Mouse (Mus musculus) left cerebral cortex, adult 2 months (tissue): ENCODE measurements around the gene Polr3k. TPM values are rescaled to one million over a fixed set of nuclear protein-coding genes. Genes with fewer than 3 reads are reported as not detected.
A peak's percentile ranks its signal among the peaks of the same experiment; 100 is the strongest.

Experiments
- DNase-seq, 2 experiments: peaks; one replicate each; pipeline ENCODE4 v3.0.0; 2021 to 2022; ENCODE audit warnings: low spot score in 2 of 2, mixed read lengths in 1 of 2; ENCODE audit errors: extremely low spot score in 1 of 2
- H3K27ac ChIP-seq: fragments of 200-600 bp; 2 replicates; pipeline ENCODE4 v1.8.1; 2022
- H3K4me3 ChIP-seq: fragments of 200-600 bp; 2 replicates; pipeline ENCODE4 v1.8.1; 2022
- CTCF ChIP-seq: fragments of 200-600 bp; IDR thresholded peaks from 2 replicates; pipeline ENCODE4 v1.8.1; 2022; ENCODE audit warnings: antibody characterized with exemption, mild to moderate bottlenecking, moderate library complexity
- intact Hi-C: fragments of 180-260 bp; cut with DNase I; formaldehyde crosslinking; loops from one replicate; pipeline ENCODE4 v1.15.1; 2025
- total RNA-seq, 2 experiments: library from RNA; stranded (reverse); gene quantifications; 2 replicates each; pipeline ENCODE4 v1.2.3; 2021

Polr3k gene
- total RNA-seq, 2 experiments from 2014 or later = 29.5 to 30.9 TPM

DNA sequence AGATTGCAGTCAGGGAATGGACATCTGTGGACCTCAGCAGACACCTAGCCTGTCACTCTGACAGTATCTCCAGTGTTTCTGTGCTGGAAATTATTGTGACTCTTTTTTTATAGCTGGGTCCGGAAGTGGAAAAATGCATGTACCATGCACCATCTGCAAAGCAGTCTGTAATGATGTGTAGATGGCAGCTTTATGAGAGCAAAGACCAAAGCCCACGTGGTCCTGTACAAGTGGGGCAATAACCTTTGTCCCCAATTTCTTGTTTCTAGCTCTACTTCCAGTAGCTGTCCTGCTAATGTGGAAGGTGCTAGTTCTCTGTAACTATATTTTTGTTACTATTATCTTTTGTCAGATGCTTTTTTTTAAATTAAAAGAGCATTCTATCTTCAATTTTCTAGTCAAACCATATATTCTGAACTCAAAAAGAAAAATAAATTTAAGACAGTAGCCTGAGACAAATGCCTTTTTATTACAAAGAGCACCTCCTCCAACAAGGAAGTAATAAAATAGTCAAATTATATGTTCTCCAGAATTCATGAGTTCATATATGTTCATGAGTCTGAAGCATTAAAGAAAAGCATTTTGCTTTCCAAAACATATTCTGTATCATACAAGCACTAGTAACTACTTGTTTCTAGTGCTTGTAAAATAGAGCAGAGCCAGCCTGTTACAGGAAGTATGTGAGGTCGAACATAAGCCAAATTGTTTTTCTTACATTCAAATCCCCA lies 19.0 kb downstream of the Polr3k start:
- intact Hi-C loops = no loop called here
- TF ChIP-seq CTCF = no peak
- no peak for DNase-seq
- Histone ChIP-seq H3K27ac (no peak overlapping the region), H3K4me3 (no peak overlapping the region)

DNA sequence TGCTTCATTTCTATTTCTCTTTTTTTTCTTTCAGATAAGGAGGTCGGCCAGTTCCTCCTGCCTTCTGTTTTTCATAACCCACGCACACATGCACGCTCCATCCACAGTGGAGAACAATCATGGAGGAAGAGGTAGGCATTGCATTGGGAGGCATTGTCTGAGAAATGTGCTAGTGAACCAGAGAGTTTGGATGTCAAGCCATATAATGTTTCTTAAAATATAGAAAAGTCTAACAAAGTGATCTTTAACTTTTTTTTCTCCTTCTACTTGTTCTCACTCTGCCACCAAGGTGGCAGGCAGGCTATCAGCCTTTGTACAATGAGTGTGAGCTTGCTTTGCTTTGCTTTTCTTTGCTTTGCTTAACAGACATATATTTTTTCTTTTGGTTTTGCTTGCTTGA lies 53.7 kb downstream of the Polr3k start:
- no peak for DNase-seq
- TF ChIP-seq CTCF = no peak
- Histone ChIP-seq H3K27ac (no peak overlapping the region), H3K4me3 (no peak overlapping the region)
- intact Hi-C loops = loop anchor here (2.0 kb wide), 1 partner anchor 13 kb away; no protein-coding TSS in a partner anchor

DNA sequence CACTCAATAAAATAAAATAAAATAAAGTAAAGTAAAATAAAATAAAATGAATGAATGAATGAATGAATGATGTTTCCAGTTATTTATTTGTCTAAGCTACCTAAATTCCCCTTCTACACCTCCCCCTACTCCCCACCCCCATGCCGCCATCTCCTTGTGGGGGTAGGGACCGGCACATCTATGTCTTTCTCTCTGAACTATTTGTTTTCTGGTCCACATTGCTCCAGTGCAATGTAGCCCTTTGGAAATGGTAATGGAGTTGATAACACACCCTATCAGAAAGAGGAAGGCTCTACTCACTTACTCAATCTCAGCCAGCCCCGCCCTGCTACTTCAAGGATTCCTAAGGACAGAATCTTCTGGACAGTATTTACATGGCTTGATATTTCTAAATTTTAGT lies 54.4 kb downstream of the Polr3k start:
- TF ChIP-seq CTCF = no peak
- Histone ChIP-seq H3K4me3 (no peak overlapping the region), H3K27ac (no peak overlapping the region)
- intact Hi-C loops = no loop called here
- DNase-seq = peak; percentile 25

Other genes starting within 250 kb of the Polr3k start
- gene Gm29797, start 207.3 kb upstream of the Polr3k start, total RNA-seq = 1 to 10 TPM in 1 of 2 experiments, under 1 TPM in 1; 0.48 to 1.3 TPM
- 10 to 100 TPM; 10.9 to 11.2 TPM for gene Sox18, start 192.7 kb upstream of the Polr3k start, total RNA-seq
- 10 to 100 TPM; 65.7 to 78.1 TPM for gene Tcea2, start 184.0 kb upstream of the Polr3k start, total RNA-seq
- 10 to 100 TPM; 30.6 to 33.2 TPM for gene Rgs19, start 170.4 kb upstream of the Polr3k start, total RNA-seq
- gene Lkaaear1, start 165.9 kb upstream of the Polr3k start, total RNA-seq = not detected
- gene Oprl1, start 149.3 kb upstream of the Polr3k start, total RNA-seq = 10 to 100 TPM; 48.7 to 53.2 TPM
- gene Myt1, start 101.0 kb upstream of the Polr3k start, total RNA-seq = 10 to 100 TPM; 17.9 to 19.6 TPM
- 10 to 100 TPM; 79.1 to 90.6 TPM for gene Pcmtd2, start 26.5 kb upstream of the Polr3k start, total RNA-seq
- not detected for gene Gm14496, start 126.8 kb downstream of the Polr3k start, total RNA-seq